Mouse (Mus musculus): ENCODE measurements around the gene Gfy.

The Gfy gene

GRCm38 (mm10) chr7:45128624-45129246 lies 50.6 kb downstream of the Gfy start, which contains the start of gene Rpl13a:
Rpl13a (minus strand) TSS chr7:45128761.
- peak; percentile 90 for DNase-seq (ENCODE audit: extremely low read depth, low read depth, low spot score)

- no peak for DNase-seq (ENCODE audit: extremely low read depth, low read depth, low spot score)
Observed at GRCm38 (mm10) chr7:45127700-45128224, 51.6 kb downstream of the Gfy start.

- DNase-seq (ENCODE audit: extremely low read depth, low read depth, low spot score), result no peak
Observed at GRCm38 (mm10) chr7:45126844-45127699, 52.3 kb downstream of the Gfy start.
